Mouse (Mus musculus) forebrain, embryonic 16.5 days (tissue): ENCODE results near the gene Ifnb1. TPM values are rescaled to one million over a fixed set of nuclear protein-coding genes. Genes with fewer than 3 reads are reported as not detected.

Experiments
- ATAC-seq: fragments of 200-750 bp; cut with Nextera tagmentation; 2 replicates; pipeline ENCODE4 v1.8.0; 2017; ENCODE audit warnings: mild to moderate bottlenecking, moderate library complexity
- H3K27ac ChIP-seq: fragments of 300-500 bp; sonication (generic); 2 replicates; pipeline ENCODE4 v1.5.1; 2014; ENCODE audit warnings: low read length, control low read depth
- H3K27me3 ChIP-seq: fragments of 300-500 bp; sonication (generic); replicated peaks from 2 replicates; pipeline ENCODE4 v1.6.1; 2014; ENCODE audit warnings: low read length; ENCODE audit not compliant: control insufficient read depth, insufficient read depth
- H3K36me3 ChIP-seq: fragments of 300-500 bp; sonication (generic); 2 replicates; pipeline ENCODE4 v1.6.1; 2014; ENCODE audit not compliant: control insufficient read depth, insufficient read depth
- H3K4me1 ChIP-seq: fragments of 300-500 bp; sonication (generic); replicated peaks from 2 replicates; pipeline ENCODE4 v1.6.1; 2014; ENCODE audit warnings: low read length; ENCODE audit not compliant: control insufficient read depth, insufficient read depth
- H3K4me2 ChIP-seq: fragments of 300-500 bp; sonication (generic); 2 replicates; pipeline ENCODE4 v1.6.1; 2014; ENCODE audit warnings: mild to moderate bottlenecking, low read length, control low read depth
- H3K4me3 ChIP-seq: fragments of 300-500 bp; sonication (generic); replicated peaks from 2 replicates; pipeline ENCODE4 v1.5.1; 2014; ENCODE audit warnings: mild to moderate bottlenecking, low read length, control low read depth
- H3K9ac ChIP-seq: fragments of 300-500 bp; sonication (generic); replicated peaks from 2 replicates; pipeline ENCODE4 v1.6.1; 2014; ENCODE audit warnings: low read depth, low read length, control low read depth
- H3K9me3 ChIP-seq: fragments of 300-500 bp; sonication (generic); 2 replicates; pipeline ENCODE4 v1.6.1; 2016; ENCODE audit warnings: low read length; ENCODE audit not compliant: control insufficient read depth
- WGBS: fragments of 180-500 bp; shearing (Covaris S2); extraction: QIAGEN DNeasy Blood & Tissue Kit; methylation state at CpG from one replicate; pipeline ENCODE4 v1.1.7; 2014; 5-methylcytosine and 5-hydroxymethylcytosine counted together
- polyA plus RNA-seq: library from polyadenylated mRNA; unstranded; fragments of >200 nt; fragmentation: Nextera tagmentation; extraction: Ambion mirVana; gene quantifications from 2 replicates; pipeline ENCODE4 v1.2.1, GENCODE M21; 2015

Ifnb1 gene
- polyA plus RNA-seq, 1 experiment from 2014 or later = not detected

DNA sequence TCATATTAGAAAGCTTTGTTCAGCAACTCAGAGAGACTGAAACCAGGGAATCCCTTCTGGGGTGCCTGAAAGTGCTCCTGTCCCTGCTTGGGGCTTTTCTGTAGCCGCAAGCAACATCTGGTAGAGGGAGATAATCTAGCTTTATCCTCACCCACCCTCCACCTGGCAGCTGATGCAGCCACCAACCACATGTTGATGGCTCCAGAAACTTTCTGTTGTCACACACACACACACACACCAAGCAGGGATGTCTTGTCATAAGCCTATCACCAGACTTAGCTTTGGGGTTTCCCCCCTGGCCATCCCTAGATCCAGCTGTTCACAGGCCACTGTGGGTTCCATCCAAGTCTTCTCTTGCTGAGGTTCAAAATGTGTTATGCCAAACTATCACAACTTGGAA is 13.2 kb upstream of the Ifnb1 start:
- no peaks in the 10 kb centered on the region for H3K9me3 ChIP-seq
- no peak overlapping the region for H3K27ac ChIP-seq
- no peak overlapping the region for H3K4me3 ChIP-seq
- 86% methylated on average over 1 of the region's 1 CpGs for WGBS
- H3K27me3 ChIP-seq = no peaks in the 10 kb centered on the region
- no peak overlapping the region for H3K4me2 ChIP-seq
- no peaks in the 10 kb centered on the region for H3K36me3 ChIP-seq
- H3K9ac ChIP-seq = no peak overlapping the region
- peaks cover 2% of the 10 kb centered on the region; the same call in 1 of the 2 replicates for H3K4me1 ChIP-seq
- ATAC-seq = no peak

DNA sequence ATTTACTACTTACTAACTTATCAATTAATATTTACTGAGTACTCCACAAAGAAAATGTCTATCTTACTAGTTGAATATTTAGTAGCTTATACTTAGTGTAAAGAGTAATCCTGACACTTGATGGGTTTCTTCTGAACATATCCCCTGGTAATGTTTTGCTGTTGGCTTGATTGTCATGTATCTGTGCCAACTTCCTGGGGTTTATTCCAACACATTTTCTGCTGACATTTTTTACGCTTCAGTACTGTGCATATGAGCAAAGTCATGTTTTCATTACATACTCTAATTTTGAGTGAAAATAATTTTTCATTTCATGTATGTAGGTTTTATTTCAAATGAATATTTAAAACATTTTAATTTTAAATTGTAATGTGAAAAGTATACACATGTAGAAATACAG is 12.3 kb upstream of the Ifnb1 start:
- Histone ChIP-seq H3K4me2 (no peak overlapping the region), H3K27ac (no peak overlapping the region), H3K27me3 (no peaks in the 10 kb centered on the region), H3K4me1 (peaks cover 2% of the 10 kb centered on the region; the same call in 1 of the 2 replicates), H3K36me3 (no peaks in the 10 kb centered on the region), H3K9ac (no peak overlapping the region), H3K4me3 (no peak overlapping the region), H3K9me3 (no peaks in the 10 kb centered on the region)
- peak; percentile 80 for ATAC-seq
- 49% methylated on average over 1 of the region's 1 CpGs for WGBS

DNA sequence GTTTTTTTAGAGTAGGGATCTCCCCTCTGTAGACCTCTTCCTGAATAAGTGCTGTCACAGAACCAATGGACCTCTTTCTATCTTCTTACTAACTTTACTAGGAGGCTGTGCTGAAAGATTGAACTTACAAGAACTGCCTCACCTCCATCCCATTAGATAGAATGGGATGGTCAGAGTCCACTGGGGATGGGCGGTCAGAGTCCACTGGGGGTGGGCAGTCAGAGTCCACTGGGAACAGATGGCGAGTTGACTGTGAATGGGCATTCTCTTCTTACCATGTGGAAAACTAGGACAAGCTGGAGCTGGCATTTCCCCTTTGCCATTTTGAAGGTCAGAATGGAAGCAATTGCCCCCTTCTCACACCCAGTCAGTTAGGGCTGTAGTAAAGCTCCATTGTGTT is 10.9 kb upstream of the Ifnb1 start:
- no peaks in the 10 kb centered on the region for H3K36me3 ChIP-seq
- no peak for ATAC-seq
- peaks cover 2% of the 10 kb centered on the region; the same call in 1 of the 2 replicates for H3K4me1 ChIP-seq
- 88% methylated on average over 2 of the region's 2 CpGs for WGBS
- no peak overlapping the region for H3K27ac ChIP-seq
- H3K9me3 ChIP-seq = no peaks in the 10 kb centered on the region
- no peaks in the 10 kb centered on the region for H3K27me3 ChIP-seq
- no peak overlapping the region for H3K4me3 ChIP-seq
- no peak overlapping the region for H3K4me2 ChIP-seq
- H3K9ac ChIP-seq = no peak overlapping the region

DNA sequence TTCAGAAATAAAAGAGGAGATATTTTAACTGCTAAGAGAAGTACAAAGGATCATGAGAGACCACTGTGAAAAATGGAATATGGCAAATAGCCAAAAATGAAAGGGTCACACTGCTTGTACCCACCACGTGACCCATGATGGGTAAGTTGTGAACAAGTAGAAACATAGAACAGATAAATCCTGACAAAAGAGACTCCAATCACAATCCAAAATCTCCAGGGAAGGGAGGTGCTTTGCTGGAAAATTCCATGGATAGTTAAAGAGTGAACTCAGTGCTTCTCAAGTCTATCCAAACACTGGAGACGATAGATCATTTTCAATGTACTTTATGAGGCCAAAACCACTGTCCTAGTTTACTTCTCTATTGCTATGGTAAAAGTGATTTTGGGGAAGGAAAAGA is 8.3 kb upstream of the Ifnb1 start:
- Histone ChIP-seq H3K4me2 (no peak overlapping the region), H3K9ac (no peak overlapping the region), H3K4me3 (no peak overlapping the region), H3K36me3 (no peaks in the 10 kb centered on the region), H3K9me3 (no peaks in the 10 kb centered on the region), H3K27me3 (no peaks in the 10 kb centered on the region), H3K4me1 (peaks cover 2% of the 10 kb centered on the region; the same call in 1 of the 2 replicates), H3K27ac (no peak overlapping the region)
- 89% methylated on average over 2 of the region's 2 CpGs for whole genome bisulfite sequencing
- no peak for ATAC-seq

DNA sequence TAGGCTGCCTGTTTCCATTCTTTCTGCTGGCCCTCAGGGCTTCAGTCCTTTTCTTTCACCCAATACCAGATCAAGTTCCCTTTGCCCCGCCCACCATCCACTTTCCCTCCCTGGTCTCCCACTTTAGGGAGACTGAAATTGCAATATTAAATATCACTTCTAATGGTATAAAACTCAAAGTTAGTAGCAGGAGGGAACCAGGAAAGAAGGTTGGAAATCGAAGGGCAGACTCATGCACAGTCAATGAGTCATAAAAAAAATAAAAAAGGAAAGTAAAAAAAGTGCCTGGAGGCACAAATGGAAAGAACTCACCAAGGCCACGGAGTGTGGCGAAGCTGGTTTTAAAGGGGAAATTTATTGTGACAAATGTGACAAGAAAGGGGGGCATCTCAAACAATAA is 7.7 kb upstream of the Ifnb1 start:
- ATAC-seq = no peak
- Histone ChIP-seq H3K27ac (no peak overlapping the region), H3K4me3 (no peak overlapping the region), H3K9me3 (no peaks in the 10 kb centered on the region), H3K9ac (no peak overlapping the region), H3K4me2 (no peak overlapping the region), H3K4me1 (no peaks in the 10 kb centered on the region), H3K27me3 (no peaks in the 10 kb centered on the region), H3K36me3 (no peaks in the 10 kb centered on the region)
- WGBS = 82% methylated on average over 4 of the region's 4 CpGs

DNA sequence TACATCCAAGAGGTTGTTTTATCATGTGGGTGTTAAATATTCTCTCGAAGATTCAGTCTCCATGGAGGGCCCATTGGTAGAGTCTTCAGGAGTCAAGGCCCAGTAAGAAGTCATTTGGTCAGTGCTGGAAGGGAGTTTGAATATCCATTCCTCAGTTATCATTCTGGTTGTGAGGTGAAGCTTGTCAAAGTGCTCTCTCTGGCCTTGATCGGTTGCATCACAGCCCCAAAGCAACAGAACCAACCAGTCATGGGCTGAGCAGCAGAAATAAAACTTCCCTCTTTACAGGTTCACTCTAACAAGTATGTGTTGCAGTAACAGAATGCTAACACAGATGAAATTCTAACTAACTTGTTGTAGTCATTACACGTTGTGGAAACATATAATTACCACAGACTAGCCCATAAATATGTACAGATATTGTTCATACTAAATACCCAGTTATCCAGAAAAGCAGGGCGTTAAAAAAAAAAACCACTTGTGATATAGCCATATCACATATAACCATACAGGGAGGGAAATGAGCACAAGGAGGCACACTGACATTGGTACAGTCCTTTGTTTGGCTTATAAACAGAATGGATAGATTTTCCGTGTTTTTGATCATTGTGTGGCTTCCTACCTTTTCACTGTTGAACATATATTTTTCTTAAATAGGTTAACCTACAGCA is 3.9 kb upstream of the Ifnb1 start:
- H3K27me3 ChIP-seq = no peaks in the 10 kb centered on the region
- H3K4me3 ChIP-seq = no peak overlapping the region
- no peak overlapping the region for H3K27ac ChIP-seq
- H3K9ac ChIP-seq = no peak overlapping the region
- no peaks in the 10 kb centered on the region for H3K4me1 ChIP-seq
- WGBS = 89% methylated on average over 5 of the region's 5 CpGs
- H3K4me2 ChIP-seq = no peak overlapping the region
- no peaks in the 10 kb centered on the region for H3K9me3 ChIP-seq
- ATAC-seq = no peak
- H3K36me3 ChIP-seq = no peaks in the 10 kb centered on the region

DNA sequence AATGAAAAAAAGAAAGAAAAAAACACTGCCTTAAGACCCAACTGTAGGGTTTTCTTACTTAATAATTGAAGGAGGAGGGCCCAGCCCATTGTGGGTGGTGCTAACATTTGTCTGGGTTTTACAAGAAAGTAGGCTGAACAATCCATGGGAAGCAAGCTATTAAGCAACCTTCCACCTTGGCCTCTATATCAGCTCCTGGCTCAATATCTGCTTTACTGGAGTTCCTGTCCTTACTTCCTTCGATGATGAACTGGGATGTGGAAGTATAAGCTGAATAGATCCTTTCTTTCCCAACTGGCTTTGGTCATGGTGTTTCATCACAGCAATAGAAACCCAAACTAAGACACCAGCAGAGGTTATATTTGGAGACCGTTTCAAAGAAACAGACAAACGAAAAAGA is 2.8 kb upstream of the Ifnb1 start:
- ATAC-seq = no peak
- no peak overlapping the region for H3K4me3 ChIP-seq
- no peak overlapping the region for H3K27ac ChIP-seq
- H3K9ac ChIP-seq = no peak overlapping the region
- no peaks in the 10 kb centered on the region for H3K36me3 ChIP-seq
- H3K27me3 ChIP-seq = no peaks in the 10 kb centered on the region
- H3K4me1 ChIP-seq = no peaks in the 10 kb centered on the region
- WGBS = 88% methylated on average over 3 of the region's 3 CpGs
- H3K4me2 ChIP-seq = no peak overlapping the region
- no peaks in the 10 kb centered on the region for H3K9me3 ChIP-seq

DNA sequence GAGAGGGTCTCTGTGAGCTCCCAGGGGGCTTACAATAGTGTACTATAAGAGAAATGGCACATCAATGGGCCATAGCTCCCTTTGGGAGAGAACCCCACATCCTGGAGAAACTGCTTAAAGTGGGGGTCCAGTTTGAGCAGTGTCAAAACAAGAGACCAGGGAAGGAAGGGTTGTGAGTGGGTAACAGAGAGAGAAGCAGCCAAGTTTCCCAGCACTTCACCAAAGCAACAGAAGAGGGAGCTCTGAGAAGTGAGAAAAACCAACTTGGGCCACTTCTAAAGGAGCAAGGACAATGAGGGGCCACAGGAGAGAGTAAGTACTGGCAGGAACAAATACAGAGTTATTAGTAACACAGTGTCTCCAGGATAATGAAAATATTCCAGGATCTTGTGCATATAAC is 667 bp upstream of the Ifnb1 start:
- H3K4me2 ChIP-seq = no peak overlapping the region
- no peak overlapping the region for H3K4me3 ChIP-seq
- no peaks in the 10 kb centered on the region for H3K36me3 ChIP-seq
- H3K9me3 ChIP-seq = no peaks in the 10 kb centered on the region
- no peak overlapping the region for H3K9ac ChIP-seq
- no peak for ATAC-seq
- H3K27me3 ChIP-seq = no peaks in the 10 kb centered on the region
- no peak overlapping the region for H3K27ac ChIP-seq
- H3K4me1 ChIP-seq = 0 out of 2 replicates have a peak, but pooled peaks cover 2% of the 10 kb centered on the region

DNA sequence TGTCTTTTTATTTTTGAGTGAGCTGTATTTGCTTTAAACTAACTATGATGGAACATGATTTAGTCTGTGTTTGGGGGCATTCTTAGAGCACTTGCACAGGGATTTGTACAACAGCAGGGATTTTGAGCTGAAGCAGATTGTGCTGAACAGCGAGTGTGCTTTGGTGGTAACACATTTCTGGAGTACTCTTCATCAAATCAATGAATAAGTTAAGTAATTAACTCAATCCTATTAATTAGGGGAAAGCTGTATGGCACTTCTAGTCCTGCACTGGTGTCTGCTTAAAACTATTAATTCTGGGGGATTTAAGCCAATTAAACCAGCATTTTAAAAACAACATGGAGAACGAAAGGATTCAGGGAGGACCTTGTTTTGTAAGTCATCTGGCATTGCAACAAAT is 4.6 kb downstream of the Ifnb1 start:
- Histone ChIP-seq H3K9me3 (no peaks in the 10 kb centered on the region), H3K36me3 (no peaks in the 10 kb centered on the region), H3K27ac (no peak overlapping the region), H3K4me3 (no peak overlapping the region), H3K27me3 (no peaks in the 10 kb centered on the region), H3K4me1 (peaks cover 6% of the 10 kb centered on the region; the same call in 1 of the 2 replicates), H3K4me2 (no peak overlapping the region), H3K9ac (no peak overlapping the region)
- peak; percentile 61 for ATAC-seq
- WGBS = 10% methylated on average over 2 of the region's 2 CpGs

DNA sequence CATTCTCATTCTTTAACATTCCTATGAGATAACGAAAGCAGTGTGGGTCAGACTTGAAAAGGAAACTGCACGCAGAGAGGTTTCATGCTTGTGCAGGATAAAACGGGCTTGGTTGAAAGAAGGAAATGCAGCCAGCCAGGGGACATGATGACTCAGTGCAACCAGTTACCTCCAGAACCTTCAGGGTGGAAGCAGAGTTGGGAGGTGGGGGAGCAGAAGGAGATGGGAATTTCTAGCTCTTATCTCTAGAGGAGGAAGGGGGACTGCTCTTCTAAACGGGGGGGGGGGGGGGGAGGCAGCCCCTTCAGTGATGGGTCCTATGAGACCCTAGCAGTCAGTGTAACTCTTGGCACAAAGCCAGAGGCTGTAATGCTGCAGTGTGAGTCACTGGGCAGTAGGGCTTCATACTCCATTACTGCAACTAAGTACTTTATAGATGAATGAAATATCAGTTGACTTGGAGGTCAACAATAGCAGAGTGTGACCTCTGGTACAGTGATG is 6.8 kb downstream of the Ifnb1 start:
- Histone ChIP-seq H3K9me3 (no peaks in the 10 kb centered on the region), H3K27me3 (no peaks in the 10 kb centered on the region), H3K36me3 (no peaks in the 10 kb centered on the region), H3K4me2 (no peak overlapping the region), H3K4me1 (peaks cover 6% of the 10 kb centered on the region; the same call in 1 of the 2 replicates), H3K4me3 (no peak overlapping the region), H3K9ac (no peak overlapping the region), H3K27ac (no peak overlapping the region)
- no peak for ATAC-seq
- 28% methylated on average over 4 of the region's 4 CpGs for WGBS
